Comparison of ENCODE assay signal across 30 mouse cellular contexts in genomic region chr14:105694969-105695368, GRCm38 (mm10).
DNase-seq lines count a peak whose midpoint lies in the region; ATAC-seq lines count a peak whose summit lies in the region.
"Had no signal": no experiment of that assay in that cellular context is flagged by ENCODE, and none has a peak within 500 bp of the region (broad histone marks: within the 10 kb centered on the region; RNA-seq: fewer than 3 reads in every experiment).

No protein-coding gene starts in this region.

- H3K27ac ChIP-seq in limb, embryonic 10.5 days = no peak overlapping the region
- H3K27ac ChIP-seq in forebrain, embryonic 14.5 days (ENCODE audit: low read depth, low read length) = no peak overlapping the region
- H3K27ac ChIP-seq: embryonic facial prominence, embryonic 13.5 days; embryonic facial prominence, embryonic 15.5 days; forebrain, embryonic 10.5 days; forebrain, embryonic 12.5 days; forebrain, embryonic 15.5 days had no signal

- no peaks in the 10 kb centered on the region for H3K36me3 ChIP-seq in limb, embryonic 10.5 days
- H3K36me3 ChIP-seq in forebrain, embryonic 14.5 days (ENCODE audit: control insufficient read depth, insufficient read depth, low read length) = no peaks in the 10 kb centered on the region
- H3K36me3 ChIP-seq: embryonic facial prominence, embryonic 13.5 days; embryonic facial prominence, embryonic 15.5 days; forebrain, embryonic 10.5 days; forebrain, embryonic 12.5 days; forebrain, embryonic 15.5 days; G1E had no signal

- H3K9me3 ChIP-seq in limb, embryonic 10.5 days (replicated peaks) = no peaks in the 10 kb centered on the region
- no peaks in the 10 kb centered on the region for H3K9me3 ChIP-seq in forebrain, embryonic 14.5 days (replicated peaks; ENCODE audit: control insufficient read depth, low read length)
- H3K9me3 ChIP-seq: embryonic facial prominence, embryonic 13.5 days; embryonic facial prominence, embryonic 15.5 days; forebrain, embryonic 10.5 days; forebrain, embryonic 12.5 days; forebrain, embryonic 15.5 days had no signal

- ATAC-seq in forebrain, embryonic 14.5 days = no peak
- ATAC-seq: activated CD4-positive, CD25-positive, alpha-beta regulatory T cell, adult 4 months; CD4-positive, CD25-positive, alpha-beta regulatory T cell, adult 4 months; forebrain, embryonic 15.5 days; forebrain, postnatal 0 days; Patski had no signal

- H3K27me3 ChIP-seq in limb, embryonic 10.5 days (ENCODE audit: low read depth, poor library complexity, severe bottlenecking) = no peaks in the 10 kb centered on the region
- H3K27me3 ChIP-seq in forebrain, embryonic 14.5 days (replicated peaks; ENCODE audit: control insufficient read depth, insufficient read depth, low read length) = no peaks in the 10 kb centered on the region
- H3K27me3 ChIP-seq: CH12.LX; embryonic facial prominence, embryonic 13.5 days; embryonic facial prominence, embryonic 15.5 days; forebrain, embryonic 12.5 days; forebrain, embryonic 15.5 days; Patski had no signal

- DNase-seq in 3T3-L1 (ENCODE audit: low read depth, low spot score) (peak; percentile 77), 416B (ENCODE audit: low read depth) (peak; percentile 51), adipocyte (ENCODE audit: low spot score) (peak; percentile 56)
- DNase-seq in Muller cell, postnatal 12 days (ENCODE audit: inconsistent ontology term) = peak; percentile 16
- no peak for DNase-seq in limb, embryonic 10.5 days (ENCODE audit: low spot score)
- no peak for DNase-seq in forebrain, embryonic 14.5 days (ENCODE audit: low spot score)
- no peak for DNase-seq in kidney, adult 11 months
- no peak for DNase-seq in heart, adult 11 months
- DNase-seq: adrenal gland, adult 2 months; adrenal gland, postnatal 10 days; adrenal gland, postnatal 25 days; cerebellum, adult 11 months; cerebellum, adult 18-20 months; cerebellum, adult 8-10 months; cerebellum, adult 9-11 months; cerebellum, postnatal 14 days; cerebellum, postnatal 36 days; embryo, embryonic 11 days; forebrain, postnatal 0 days had no signal

- H3K9ac ChIP-seq in forebrain, embryonic 14.5 days (ENCODE audit: low read length) = no peak overlapping the region
- H3K9ac ChIP-seq: embryonic facial prominence, embryonic 13.5 days; embryonic facial prominence, embryonic 15.5 days; forebrain, embryonic 12.5 days; forebrain, embryonic 15.5 days; forebrain, postnatal 0 days had no signal

- peaks cover 4% of the 10 kb centered on the region; the same call in 1 of the 2 replicates for H3K4me1 ChIP-seq in limb, embryonic 10.5 days
- H3K4me1 ChIP-seq in forebrain, embryonic 14.5 days (ENCODE audit: control insufficient read depth, insufficient read depth, low read length) = 0 out of 2 replicates have a peak, but pooled peaks cover 2% of the 10 kb centered on the region
- H3K4me1 ChIP-seq: forebrain, embryonic 10.5 days; forebrain, embryonic 12.5 days had no signal

- H3K4me2 ChIP-seq in forebrain, embryonic 14.5 days (ENCODE audit: low read length) = no peak overlapping the region
- H3K4me2 ChIP-seq: embryonic facial prominence, embryonic 13.5 days; embryonic facial prominence, embryonic 15.5 days; forebrain, embryonic 12.5 days; forebrain, embryonic 15.5 days had no signal

- no peak overlapping the region for H3K4me3 ChIP-seq in limb, embryonic 10.5 days
- H3K4me3 ChIP-seq in forebrain, embryonic 14.5 days (ENCODE audit: low read depth, low read length) = no peak overlapping the region
- H3K4me3 ChIP-seq: embryonic facial prominence, embryonic 13.5 days; embryonic facial prominence, embryonic 15.5 days; erythroblast, embryonic 14.5 days; forebrain, embryonic 10.5 days; forebrain, embryonic 12.5 days; forebrain, embryonic 15.5 days had no signal

Comparison
In these comparisons a context has a peak if more than half of its experiments do, and no peak if none do; other contexts are left out.
1. DNase-seq: peak in 3T3-L1 (single experiment), 416B (single experiment), Muller cell, postnatal 12 days (single experiment) and adipocyte (single experiment); none in limb, embryonic 10.5 days (single experiment), forebrain, embryonic 14.5 days (single experiment), kidney, adult 11 months (single experiment) and heart, adult 11 months (single experiment).